Mouse (Mus musculus): ENCODE results near the gene Plcxd1. TPM values are rescaled to one million over a fixed set of nuclear protein-coding genes. Genes with fewer than 3 reads are reported as not detected.
"Not testable (repeated sequence)": the region's sequence is repeated elsewhere in the genome, so short reads cannot be mapped to it uniquely, and the experiment has no call there.

Gene Plcxd1
- polyA plus RNA-seq (2015; fragmentation: Nextera tagmentation; extraction: Ambion mirVana), result 0.80 and 0.84 TPM in 2 replicates

DNA sequence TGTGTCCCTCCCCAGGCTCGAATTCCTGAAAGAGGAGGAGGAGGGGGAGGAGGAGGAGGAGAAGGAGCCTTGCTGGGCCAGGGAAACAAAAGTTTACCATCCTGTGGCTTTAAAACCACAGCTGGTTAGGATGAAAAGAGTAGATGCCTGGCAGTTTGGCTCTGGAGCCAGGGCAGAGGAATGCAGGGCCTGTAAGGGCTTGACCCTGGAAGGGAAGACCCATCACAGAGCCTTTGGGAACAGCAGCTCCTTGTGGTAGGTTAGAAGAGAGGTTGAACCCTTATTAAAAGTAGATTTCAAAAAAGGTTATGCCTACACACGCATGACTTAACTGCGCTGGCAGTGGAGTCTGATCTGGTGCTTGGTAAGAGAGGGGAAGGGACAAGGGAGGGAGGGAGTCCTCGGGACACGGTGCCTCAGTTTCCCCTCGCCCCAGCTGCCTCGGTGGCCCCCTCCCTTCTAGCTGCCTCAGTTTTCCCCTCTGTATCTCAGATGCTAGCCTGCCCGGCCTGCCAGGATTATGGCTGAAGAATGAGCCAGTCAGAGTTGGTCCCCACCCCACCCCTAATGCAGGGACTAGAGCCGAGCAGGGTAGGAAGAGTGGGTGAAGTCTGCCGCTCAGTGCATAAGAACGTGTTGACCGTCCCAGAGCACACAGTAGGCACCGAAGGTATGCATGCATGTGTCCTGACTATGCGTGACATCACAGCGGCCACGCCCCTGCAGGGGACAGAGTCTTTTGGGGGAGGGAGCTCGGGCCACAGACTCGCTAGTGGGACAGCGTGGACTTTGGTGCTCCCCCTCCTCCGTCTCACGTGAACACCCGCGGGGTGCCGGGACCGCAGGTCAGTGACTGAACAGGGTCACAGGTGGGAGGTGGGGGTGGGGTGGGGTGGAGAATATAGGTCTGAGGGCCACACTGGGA, at the start of gene Plcxd1:
Plcxd1 (plus strand) TSS at position 314 of the 925 bp plus-strand sequence.
- Histone ChIP-seq H3K27ac (ENCODE audit: low read length) (no peak within 1 kb of the TSS), H3K9me3 (ENCODE audit: control insufficient read depth, low read length) (no peaks in the 10 kb centered on the region), H3K36me3 (ENCODE audit: control insufficient read depth, insufficient read depth, low read length) (peaks cover 22% of the 10 kb centered on the region), H3K9ac (ENCODE audit: low read depth, low read length) (no peak within 1 kb of the TSS), H3K27me3 (replicated peaks; ENCODE audit: control insufficient read depth, insufficient read depth, low read length) (no peaks in the 10 kb centered on the region), H3K4me3 (ENCODE audit: low read length) (no peak within 1 kb of the TSS), H3K4me2 (ENCODE audit: low read depth, low read length) (peak within 1 kb of the TSS; percentile 75), H3K4me1 (ENCODE audit: control insufficient read depth, insufficient read depth, low read length) (peaks cover 13% of the 10 kb centered on the region)
- 11% methylated on average over 25 of the region's 25 CpGs for WGBS
- peak; percentile 17 for ATAC-seq

DNA sequence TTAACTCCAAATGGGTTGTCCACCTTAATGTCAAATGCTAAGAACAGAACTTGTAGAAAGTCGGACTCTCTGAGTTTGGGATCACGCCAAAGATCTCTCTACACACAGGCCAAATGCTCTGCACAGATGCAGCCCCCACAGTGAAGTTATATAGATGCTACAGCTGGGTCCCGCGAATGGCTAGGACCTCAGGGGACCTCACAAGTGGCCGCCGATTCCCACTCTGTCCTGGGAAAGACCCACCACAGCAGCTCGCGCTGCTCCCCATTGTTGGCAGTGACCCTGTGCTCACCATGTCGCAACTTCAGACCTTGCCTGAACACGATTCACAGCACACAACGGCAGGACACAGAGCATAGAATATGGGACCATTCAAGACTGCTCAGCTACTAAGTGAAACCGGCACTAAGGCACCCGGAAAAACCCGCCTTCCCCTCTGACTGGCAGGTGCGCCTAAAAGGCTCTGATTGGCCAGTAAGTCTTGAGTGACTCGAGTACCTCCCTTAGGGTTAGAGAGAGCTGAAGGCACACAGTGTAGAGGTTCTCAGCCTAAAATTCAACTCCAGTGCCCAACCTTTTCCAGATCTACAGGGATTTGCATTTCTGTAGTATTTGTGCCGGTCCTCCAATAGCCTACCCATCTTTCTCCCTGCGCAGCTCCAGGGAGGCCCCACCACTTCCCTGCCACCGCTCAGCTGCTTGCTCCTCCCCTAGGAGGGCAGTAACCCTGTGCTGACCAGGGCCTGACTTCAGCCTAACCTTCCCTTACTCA, 41.9 kb upstream of the Plcxd1 start:
- ATAC-seq, result peak; percentile 100
- Histone ChIP-seq H3K36me3 (ENCODE audit: control insufficient read depth, insufficient read depth, low read length) (no peaks in the 10 kb centered on the region), H3K4me2 (ENCODE audit: low read depth, low read length) (peak overlapping the region; percentile 54), H3K27ac (ENCODE audit: low read length) (peak overlapping the region; percentile 59; the same call in 1 of the 2 replicates), H3K9me3 (ENCODE audit: control insufficient read depth, low read length) (no peaks in the 10 kb centered on the region), H3K9ac (ENCODE audit: low read depth, low read length) (peak overlapping the region; percentile 78), H3K4me3 (ENCODE audit: low read length) (peak overlapping the region; percentile 75), H3K4me1 (ENCODE audit: control insufficient read depth, insufficient read depth, low read length) (no peaks in the 10 kb centered on the region), H3K27me3 (replicated peaks; ENCODE audit: control insufficient read depth, insufficient read depth, low read length) (no peaks in the 10 kb centered on the region)
- 2% methylated on average over 19 of the region's 19 CpGs for WGBS

DNA sequence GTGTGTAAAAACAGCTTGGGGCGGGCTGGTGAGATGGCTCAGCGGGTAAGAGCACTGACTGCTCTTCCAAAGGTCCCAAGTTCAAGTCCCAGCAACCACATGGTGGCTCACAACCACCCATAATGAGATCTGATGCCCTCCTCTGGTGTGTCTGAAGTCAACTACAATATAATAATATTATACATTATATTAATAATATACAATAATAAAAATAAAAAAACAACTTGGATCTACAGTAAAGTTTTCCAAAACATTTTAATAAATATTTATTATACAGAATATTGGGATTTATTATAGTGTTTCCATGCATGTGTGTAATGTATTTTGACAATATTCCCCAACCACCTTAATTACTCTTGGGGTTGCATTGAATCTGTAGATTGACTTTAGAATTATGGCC, 27.4 kb upstream of the Plcxd1 start, which contains the start of gene Gm17655:
Gm17655 (minus strand) TSS at position 101 of the 400 bp plus-strand sequence.
- not testable (repeated sequence) for ATAC-seq; H3K4me3 ChIP-seq (ENCODE audit: low read length); H3K27ac ChIP-seq (ENCODE audit: low read length); H3K9me3 ChIP-seq (ENCODE audit: control insufficient read depth, low read length); H3K4me2 ChIP-seq (ENCODE audit: low read depth, low read length); H3K9ac ChIP-seq (ENCODE audit: low read depth, low read length); H3K4me1 ChIP-seq (ENCODE audit: control insufficient read depth, insufficient read depth, low read length); H3K36me3 ChIP-seq (ENCODE audit: control insufficient read depth, insufficient read depth, low read length); H3K27me3 ChIP-seq (replicated peaks; ENCODE audit: control insufficient read depth, insufficient read depth, low read length)
- WGBS, result 70% methylated on average over 2 of the region's 2 CpGs

DNA sequence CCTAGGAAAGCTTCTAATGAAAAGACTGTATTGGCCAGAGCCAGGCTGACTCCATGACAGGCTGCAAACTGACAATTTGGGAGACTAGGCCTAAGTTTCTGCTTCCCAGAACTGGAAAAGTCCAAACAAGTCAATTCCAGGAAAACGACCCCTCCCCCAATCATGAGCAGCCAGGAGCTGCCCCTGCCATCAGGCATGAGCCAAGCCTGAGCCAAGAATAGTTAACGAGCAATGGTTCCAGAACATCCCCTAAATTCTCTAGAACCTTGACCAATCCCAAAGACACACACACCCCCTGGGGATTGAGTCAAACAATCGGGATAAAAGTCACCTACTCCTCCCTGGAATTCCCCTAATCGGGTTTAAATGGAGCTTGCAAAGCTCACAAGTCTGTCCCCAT, 16.8 kb upstream of the Plcxd1 start:
- no peak for ATAC-seq
- Histone ChIP-seq H3K27ac (ENCODE audit: low read length) (no peak overlapping the region), H3K4me1 (ENCODE audit: control insufficient read depth, insufficient read depth, low read length) (no peaks in the 10 kb centered on the region), H3K4me3 (ENCODE audit: low read length) (no peak overlapping the region), H3K9ac (ENCODE audit: low read depth, low read length) (no peak overlapping the region), H3K4me2 (ENCODE audit: low read depth, low read length) (no peak overlapping the region), H3K27me3 (replicated peaks; ENCODE audit: control insufficient read depth, insufficient read depth, low read length) (no peaks in the 10 kb centered on the region), H3K36me3 (ENCODE audit: control insufficient read depth, insufficient read depth, low read length) (no peaks in the 10 kb centered on the region), H3K9me3 (ENCODE audit: control insufficient read depth, low read length) (0 out of 2 replicates have a peak, but pooled peaks cover 4% of the 10 kb centered on the region)
- 84% methylated on average over 4 of the region's 4 CpGs for WGBS

DNA sequence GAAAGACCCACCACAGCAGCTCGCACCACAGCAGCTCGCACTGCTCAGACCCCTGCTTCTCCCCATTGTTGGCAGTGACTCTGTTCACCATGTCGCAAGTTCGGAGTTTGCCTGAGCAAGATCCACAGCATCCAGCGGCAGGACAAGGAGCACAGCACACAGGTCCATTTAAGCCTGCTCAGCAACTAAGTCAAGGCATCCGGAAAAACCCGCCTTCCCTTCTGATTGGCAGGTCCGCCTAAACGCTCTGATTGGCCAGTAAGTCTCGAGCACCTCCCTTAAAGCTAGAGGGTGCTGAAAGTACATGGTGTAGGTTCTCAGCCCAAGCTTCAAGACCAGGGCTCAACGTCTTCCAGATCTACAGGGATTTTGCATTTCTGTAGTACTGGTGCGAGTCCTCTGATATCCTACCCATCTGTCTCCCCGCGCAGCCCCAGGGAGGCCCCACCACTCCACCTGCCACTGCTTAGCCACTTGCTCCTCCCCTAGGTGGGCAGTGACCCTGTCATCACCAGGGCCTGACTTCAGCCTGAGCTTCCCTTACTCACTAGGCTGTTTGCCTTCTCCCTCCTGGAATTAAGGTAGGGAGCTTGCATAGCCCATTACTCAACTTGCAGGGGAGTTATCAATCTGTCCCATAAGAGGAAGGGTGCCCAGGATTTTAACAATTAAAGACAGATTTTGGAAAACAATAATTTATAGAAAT, 13.5 kb upstream of the Plcxd1 start:
- Histone ChIP-seq H3K27ac (ENCODE audit: low read length) (no peak overlapping the region), H3K4me2 (ENCODE audit: low read depth, low read length) (no peak overlapping the region), H3K4me1 (ENCODE audit: control insufficient read depth, insufficient read depth, low read length) (no peaks in the 10 kb centered on the region), H3K36me3 (ENCODE audit: control insufficient read depth, insufficient read depth, low read length) (no peaks in the 10 kb centered on the region), H3K4me3 (ENCODE audit: low read length) (no peak overlapping the region), H3K9me3 (ENCODE audit: control insufficient read depth, low read length) (no peaks in the 10 kb centered on the region), H3K27me3 (replicated peaks; ENCODE audit: control insufficient read depth, insufficient read depth, low read length) (no peaks in the 10 kb centered on the region), H3K9ac (ENCODE audit: low read depth, low read length) (no peak overlapping the region)
- WGBS, result 31% methylated on average over 14 of the region's 14 CpGs
- no peak for ATAC-seq

DNA sequence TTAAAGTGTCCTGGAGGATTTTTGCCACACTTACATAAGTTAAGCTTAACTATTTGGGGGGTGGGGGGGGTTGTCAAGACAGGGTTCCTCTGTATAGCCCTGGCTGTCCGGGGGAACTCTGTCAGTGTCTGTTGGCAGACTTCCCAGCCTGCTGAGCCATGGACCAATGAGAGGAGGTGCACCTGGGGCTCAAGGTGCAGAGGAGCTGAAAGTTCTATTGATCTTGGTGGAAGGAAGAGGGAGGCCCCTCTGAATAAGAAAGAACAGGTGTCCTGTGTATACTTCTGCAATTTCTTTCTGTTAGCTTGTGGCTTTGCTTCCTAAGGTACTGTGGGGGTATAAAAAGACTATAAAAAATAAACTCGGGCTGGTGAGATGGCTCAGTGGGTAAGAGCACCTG, 8.2 kb upstream of the Plcxd1 start:
- Histone ChIP-seq H3K27me3 (replicated peaks; ENCODE audit: control insufficient read depth, insufficient read depth, low read length) (no peaks in the 10 kb centered on the region), H3K4me3 (ENCODE audit: low read length) (no peak overlapping the region), H3K9ac (ENCODE audit: low read depth, low read length) (no peak overlapping the region), H3K4me2 (ENCODE audit: low read depth, low read length) (no peak overlapping the region), H3K9me3 (ENCODE audit: control insufficient read depth, low read length) (no peaks in the 10 kb centered on the region), H3K4me1 (ENCODE audit: control insufficient read depth, insufficient read depth, low read length) (no peaks in the 10 kb centered on the region), H3K27ac (ENCODE audit: low read length) (no peak overlapping the region), H3K36me3 (ENCODE audit: control insufficient read depth, insufficient read depth, low read length) (no peaks in the 10 kb centered on the region)
- 53% methylated on average over 2 of the region's 2 CpGs for WGBS
- peak; percentile 19 for ATAC-seq

DNA sequence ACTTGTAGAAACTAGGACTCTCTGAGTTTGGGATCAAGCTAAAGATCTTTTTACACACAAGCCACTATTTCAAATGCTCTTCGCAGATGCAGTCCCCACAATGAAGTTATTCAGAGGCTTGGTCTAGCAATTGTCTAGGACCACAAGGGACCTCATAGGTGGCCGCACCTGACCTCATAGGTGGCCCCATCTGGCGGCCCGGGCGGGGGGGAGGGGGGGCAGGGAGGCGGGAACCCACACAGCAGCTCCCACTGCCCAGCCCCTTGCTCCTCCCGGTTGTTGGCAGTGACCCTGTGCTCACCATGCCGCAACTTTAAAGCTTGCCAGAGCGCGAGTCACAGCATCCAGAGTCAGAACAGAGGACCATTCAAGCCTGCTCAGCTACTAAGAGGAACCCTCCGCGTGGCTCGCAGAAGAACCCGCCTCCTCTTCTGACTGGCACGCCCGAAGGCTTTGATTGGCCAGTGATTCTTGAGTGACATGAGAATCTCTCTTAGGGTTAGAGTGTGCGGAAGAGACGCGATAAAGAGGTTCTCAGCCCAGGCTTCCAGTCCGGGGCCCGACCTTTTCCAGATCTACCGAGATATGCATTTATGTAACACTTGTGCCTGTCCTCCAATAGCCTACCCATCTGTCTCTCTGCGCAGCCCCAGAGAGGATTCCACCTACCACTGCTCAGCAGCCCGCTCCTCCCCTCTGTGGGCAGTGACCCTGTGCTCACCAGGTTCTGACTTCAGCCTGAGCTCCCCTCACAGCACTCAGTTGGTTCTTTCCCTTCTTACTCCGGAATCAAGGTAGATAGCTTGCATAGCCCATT, 5.5 kb upstream of the Plcxd1 start, which contains the start of gene Gm35315:
Gm35315 (minus strand) TSS at position 391 of the 817 bp plus-strand sequence.
- H3K9me3 ChIP-seq (ENCODE audit: control insufficient read depth, low read length), result no peaks in the 10 kb centered on the region
- H3K27ac ChIP-seq (ENCODE audit: low read length), result peak within 1 kb of the TSS; percentile 75
- WGBS, result 1% methylated on average over 25 of the region's 25 CpGs
- no peaks in the 10 kb centered on the region for H3K27me3 ChIP-seq (replicated peaks; ENCODE audit: control insufficient read depth, insufficient read depth, low read length)
- H3K4me2 ChIP-seq (ENCODE audit: low read depth, low read length), result peak within 1 kb of the TSS; percentile 92
- peak within 1 kb of the TSS; percentile 67 for H3K9ac ChIP-seq (ENCODE audit: low read depth, low read length)
- peak within 1 kb of the TSS; percentile 62 for H3K4me3 ChIP-seq (ENCODE audit: low read length)
- peak; percentile 98 for ATAC-seq
- H3K4me1 ChIP-seq (ENCODE audit: control insufficient read depth, insufficient read depth, low read length), result no peaks in the 10 kb centered on the region
- no peaks in the 10 kb centered on the region for H3K36me3 ChIP-seq (ENCODE audit: control insufficient read depth, insufficient read depth, low read length)

DNA sequence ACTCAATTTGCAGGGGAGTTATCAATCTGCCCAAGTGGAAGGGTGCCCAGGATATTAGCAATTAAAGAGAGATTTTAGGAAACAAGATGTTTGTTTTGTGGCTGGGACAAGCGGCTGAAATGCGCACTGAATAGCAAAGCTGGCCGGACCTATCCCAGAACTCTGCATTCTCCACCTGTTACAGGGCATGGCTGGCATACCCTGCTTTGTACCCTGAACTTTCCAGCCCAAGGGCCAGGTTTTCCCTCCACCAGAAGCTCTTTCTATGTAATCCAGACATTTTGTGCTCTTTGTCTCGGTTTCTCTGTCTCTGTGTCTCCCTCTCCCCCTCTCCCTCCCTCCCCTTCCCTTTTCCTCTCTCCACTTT, 4.9 kb upstream of the Plcxd1 start:
- Histone ChIP-seq H3K9ac (ENCODE audit: low read depth, low read length) (peak overlapping the region; percentile 67), H3K4me3 (ENCODE audit: low read length) (peak overlapping the region; percentile 62), H3K9me3 (ENCODE audit: control insufficient read depth, low read length) (no peaks in the 10 kb centered on the region), H3K4me2 (ENCODE audit: low read depth, low read length) (peak overlapping the region; percentile 92), H3K4me1 (ENCODE audit: control insufficient read depth, insufficient read depth, low read length) (no peaks in the 10 kb centered on the region), H3K36me3 (ENCODE audit: control insufficient read depth, insufficient read depth, low read length) (no peaks in the 10 kb centered on the region), H3K27ac (ENCODE audit: low read length) (peak overlapping the region; percentile 75), H3K27me3 (replicated peaks; ENCODE audit: control insufficient read depth, insufficient read depth, low read length) (no peaks in the 10 kb centered on the region)
- 7% methylated on average over 4 of the region's 4 CpGs for WGBS
- ATAC-seq, result peak; percentile 41
